Mouse (Mus musculus) small intestine, adult 2 months (tissue): ENCODE results near the gene Gpc2.

Experiments
- CTCF ChIP-seq: fragments of 200-500 bp; IDR thresholded peaks from 2 replicates; pipeline ENCODE4 v1.5.1; 2012; ENCODE audit warnings: low read depth, mild to moderate bottlenecking, control low read depth, inconsistent platforms, low read length, moderate library complexity, mixed read lengths; ENCODE audit not compliant: insufficient replicate concordance, insufficient read length; ENCODE audit errors: extremely low read depth
- POLR2A ChIP-seq: fragments of 200-500 bp; IDR thresholded peaks from 2 replicates; pipeline ENCODE4 v1.6.1; 2012; ENCODE audit warnings: low read depth, mild to moderate bottlenecking, control low read depth, inconsistent platforms, low read length, moderate library complexity

GRCm38 (mm10) chr5:138256094-138256467, 23.7 kb downstream of the Gpc2 start:
- TF ChIP-seq POLR2A, result no peak
- no peak for TF ChIP-seq CTCF
